Mouse (Mus musculus) hindbrain, postnatal 0 days (tissue): ENCODE measurements around the gene Itga2b. TPM values are rescaled to one million over a fixed set of nuclear protein-coding genes. Genes with fewer than 3 reads are reported as not detected.

Source experiments
- ATAC-seq: fragments of 200-750 bp; cut with Nextera tagmentation; 2 replicates; pipeline ENCODE4 v1.8.0; 2017; ENCODE audit warnings: mild to moderate bottlenecking, moderate TSS enrichment, moderate library complexity
- DNase-seq: peaks from one replicate; pipeline ENCODE4 v3.0.0-alpha.2; 2015; ENCODE audit warnings: low spot score
- H3K27ac ChIP-seq: fragments of 300-500 bp; sonication (generic); 2 replicates; pipeline ENCODE4 v1.5.1; 2014; ENCODE audit warnings: mild to moderate bottlenecking
- H3K27me3 ChIP-seq: fragments of 300-500 bp; sonication (generic); 2 replicates; pipeline ENCODE4 v1.6.1; 2014; ENCODE audit warnings: low read length, mixed read lengths; ENCODE audit not compliant: insufficient read depth
- H3K36me3 ChIP-seq: fragments of 300-500 bp; sonication (generic); 2 replicates; pipeline ENCODE4 v1.6.1; 2014; ENCODE audit warnings: low read length, mixed read lengths; ENCODE audit not compliant: insufficient read depth
- H3K4me1 ChIP-seq: fragments of 300-500 bp; sonication (generic); 2 replicates; pipeline ENCODE4 v1.6.1; 2014; ENCODE audit warnings: antibody characterized with exemption, low read length, mixed read lengths; ENCODE audit not compliant: insufficient read depth
- H3K4me2 ChIP-seq: fragments of 300-500 bp; sonication (generic); 2 replicates; pipeline ENCODE4 v1.6.1; 2014; ENCODE audit warnings: low read depth, mild to moderate bottlenecking, low read length, moderate library complexity, mixed read lengths
- H3K4me3 ChIP-seq: fragments of 300-500 bp; sonication (generic); 2 replicates; pipeline ENCODE4 v1.5.1; 2014; ENCODE audit warnings: low read length
- H3K9ac ChIP-seq: fragments of 300-500 bp; sonication (generic); replicated peaks from 2 replicates; pipeline ENCODE4 v1.6.1; 2014; ENCODE audit warnings: mild to moderate bottlenecking, low read length, moderate library complexity, mixed read lengths
- H3K9me3 ChIP-seq: fragments of 300-500 bp; sonication (generic); 2 replicates; pipeline ENCODE4 v1.6.1; 2016; ENCODE audit warnings: low read length, mixed read lengths
- CTCF ChIP-seq: IDR thresholded peaks from 2 replicates; pipeline ENCODE4 v1.5.1; 2016; ENCODE audit warnings: antibody characterized with exemption, control low read depth, low read depth
- WGBS: fragments of 180-500 bp; shearing (Covaris S2); extraction: QIAGEN DNeasy Blood & Tissue Kit; methylation state at CpG from one replicate; pipeline ENCODE4 v1.1.7; 2014; 5-methylcytosine and 5-hydroxymethylcytosine counted together
- polyA plus RNA-seq: library from polyadenylated mRNA; unstranded; fragments of >200 nt; fragmentation: Nextera tagmentation; extraction: Ambion mirVana; gene quantifications from 2 replicates; pipeline ENCODE4 v1.2.1, GENCODE M21; 2015
- total RNA-seq: library from RNA; depleted of rRNA; stranded (reverse); fragments of >200 nt; gene quantifications from 2 replicates; pipeline ENCODE4 v1.2.3, GENCODE M21; 2014

Gene Itga2b
- total and polyA plus RNA-seq, 2 experiments from 2014 or later = 3.5 to 13.7 TPM

DNA sequence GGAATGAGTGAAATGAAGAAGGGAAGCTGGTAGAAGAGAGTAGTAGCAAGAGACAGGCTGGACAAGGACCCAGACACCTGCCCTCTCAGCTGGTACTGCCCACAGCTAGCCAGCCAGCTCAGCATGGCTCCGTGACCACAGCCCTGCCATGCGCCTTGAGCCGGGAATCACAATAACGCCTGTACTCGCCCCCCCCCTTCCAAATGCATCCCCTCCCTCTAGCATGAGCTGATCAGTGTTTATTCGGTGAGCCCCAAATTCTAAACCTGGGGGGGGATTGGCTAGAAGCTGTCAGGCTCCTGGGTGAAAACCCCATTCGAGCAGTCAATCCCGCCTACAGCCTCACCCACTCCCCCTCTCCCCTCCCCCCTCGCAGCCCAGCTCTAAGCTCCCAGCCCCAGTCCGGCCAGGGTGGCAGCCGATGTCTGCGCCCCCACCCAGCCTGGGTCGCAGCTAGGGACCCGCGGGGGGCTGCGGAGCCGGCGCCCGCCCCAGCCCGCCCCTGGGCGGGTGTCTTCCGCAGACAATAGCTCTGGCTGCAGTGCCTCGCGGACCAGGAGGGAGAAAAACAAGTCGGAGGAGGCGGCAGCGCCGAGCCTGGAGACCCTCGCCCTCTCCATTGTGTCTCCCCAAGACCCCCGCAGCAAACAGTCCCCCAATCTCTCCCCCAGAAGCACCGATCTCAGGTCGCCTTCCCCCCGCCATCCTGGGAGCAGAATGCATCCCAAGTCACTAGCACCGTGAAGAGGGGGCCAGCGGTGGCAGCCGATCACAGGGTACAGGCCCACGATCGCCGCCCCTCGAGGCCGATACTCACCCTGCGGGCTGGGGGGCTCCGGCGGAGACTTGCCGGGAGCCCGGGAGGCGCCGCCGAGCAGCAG is 23.1 kb downstream of the Itga2b start:
- 2% methylated on average over 43 of the region's 49 CpGs for WGBS
- peaks cover 12% of the 10 kb centered on the region; the same call in 1 of the 2 replicates for H3K36me3 ChIP-seq
- TF ChIP-seq CTCF = no peak
- ATAC-seq (peak; percentile 59), DNase-seq (peak; percentile 66)
- H3K27ac ChIP-seq = peak overlapping the region; percentile 96
- no peaks in the 10 kb centered on the region for H3K9me3 ChIP-seq
- no peaks in the 10 kb centered on the region for H3K27me3 ChIP-seq
- H3K4me3 ChIP-seq = peak overlapping the region; percentile 95
- peaks cover 21% of the 10 kb centered on the region; the same call in 1 of the 2 replicates for H3K4me1 ChIP-seq
- peak overlapping the region; percentile 80 for H3K4me2 ChIP-seq
- peak overlapping the region; percentile 99 for H3K9ac ChIP-seq

DNA sequence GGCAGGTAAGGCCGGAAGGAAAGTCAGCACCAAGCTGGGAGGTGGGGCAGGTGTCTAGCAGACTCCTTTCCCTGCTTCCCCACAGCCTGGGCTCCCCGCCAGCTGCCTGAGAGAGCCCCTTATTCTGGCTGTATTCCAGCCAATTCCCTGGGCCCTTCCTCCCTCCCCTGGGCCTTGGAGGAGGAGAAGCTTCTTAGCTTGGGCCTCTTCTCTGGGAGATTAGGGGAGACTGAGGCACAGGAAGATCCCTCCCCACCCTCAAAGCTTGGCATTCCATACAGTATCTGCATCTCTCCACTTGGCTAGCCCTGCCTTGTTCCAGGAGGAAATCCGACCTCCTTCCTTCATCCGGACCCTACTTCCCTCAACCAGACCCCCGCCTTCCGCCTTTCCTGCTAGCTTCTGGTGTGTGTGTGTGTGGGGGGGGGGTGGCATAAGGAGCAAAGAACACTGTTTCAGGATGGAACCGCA is 24.0 kb downstream of the Itga2b start:
- peaks cover 21% of the 10 kb centered on the region; the same call in 1 of the 2 replicates for H3K4me1 ChIP-seq
- peak overlapping the region; percentile 96 for H3K27ac ChIP-seq
- H3K4me2 ChIP-seq = peak overlapping the region; percentile 80
- TF ChIP-seq CTCF = no peak
- peak overlapping the region; percentile 99 for H3K9ac ChIP-seq
- peaks cover 15% of the 10 kb centered on the region; the same call in 1 of the 2 replicates for H3K36me3 ChIP-seq
- DNase-seq (peak; percentile 79), ATAC-seq (no peak)
- H3K4me3 ChIP-seq = peak overlapping the region; percentile 95
- no peaks in the 10 kb centered on the region for H3K9me3 ChIP-seq
- no peaks in the 10 kb centered on the region for H3K27me3 ChIP-seq
- 7% methylated on average over 7 of the region's 7 CpGs for WGBS

DNA sequence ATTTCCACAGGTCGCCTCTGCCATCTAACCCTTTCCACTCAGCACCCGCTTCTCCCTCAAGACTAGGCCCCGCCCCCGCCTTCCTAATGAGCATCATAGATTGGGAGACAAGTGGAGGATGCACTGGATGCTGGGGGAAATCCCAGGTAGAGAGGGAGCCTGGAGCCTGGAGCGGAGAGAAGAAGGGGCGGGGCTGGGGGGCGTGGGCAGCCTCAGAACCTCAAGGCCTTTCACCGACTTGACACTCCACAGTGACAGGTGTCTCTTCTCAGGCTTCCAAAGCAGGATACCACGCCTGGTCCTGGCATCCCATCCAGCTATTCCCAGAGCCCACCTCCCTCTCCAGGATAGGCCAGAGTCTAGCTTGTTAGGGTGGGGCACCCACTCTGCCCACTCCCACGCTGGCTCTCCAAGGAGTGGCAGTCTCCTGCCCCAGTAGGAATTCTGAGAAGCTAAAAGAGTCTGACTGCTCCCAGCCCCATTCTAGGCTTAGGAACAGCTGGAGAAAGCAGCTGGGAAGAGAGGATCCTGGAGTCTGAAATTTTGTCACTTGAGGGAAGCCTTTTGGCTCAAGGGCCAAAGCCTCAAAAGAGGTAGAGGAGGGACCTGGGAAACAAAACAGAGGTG is 24.5 kb downstream of the Itga2b start:
- Histone ChIP-seq H3K36me3 (peaks cover 17% of the 10 kb centered on the region; the same call in 1 of the 2 replicates), H3K4me3 (peak overlapping the region; percentile 95), H3K27me3 (no peaks in the 10 kb centered on the region), H3K27ac (peak overlapping the region; percentile 96), H3K4me1 (peaks cover 21% of the 10 kb centered on the region; the same call in 1 of the 2 replicates), H3K9me3 (no peaks in the 10 kb centered on the region), H3K9ac (peak overlapping the region; percentile 99), H3K4me2 (peak overlapping the region; percentile 80)
- WGBS = 12% methylated on average over 10 of the region's 10 CpGs
- no peak for TF ChIP-seq CTCF
- DNase-seq (peak; percentile 42), ATAC-seq (no peak)

DNA sequence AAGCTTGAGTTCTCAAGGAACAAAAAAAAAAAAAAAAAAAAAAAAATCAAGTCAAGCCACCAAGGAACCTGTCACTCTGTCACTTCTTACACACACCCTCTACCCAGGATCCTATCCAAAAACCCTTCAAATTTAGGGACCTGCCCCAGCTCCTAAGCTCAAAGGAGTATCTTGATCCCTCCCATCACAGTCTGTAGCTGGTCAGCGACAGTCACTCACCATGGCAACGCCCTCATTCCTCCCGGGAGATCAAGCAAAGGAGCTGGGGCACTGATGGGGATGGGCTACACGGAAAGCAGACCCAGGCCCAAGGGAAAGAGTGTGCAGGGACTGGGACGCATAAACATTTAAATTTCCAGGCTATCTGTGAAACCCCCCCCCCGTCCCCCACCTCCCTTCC is 25.1 kb downstream of the Itga2b start:
- Histone ChIP-seq H3K27ac (peak overlapping the region; percentile 96; the same call in 1 of the 2 replicates), H3K36me3 (peaks cover 23% of the 10 kb centered on the region; the same call in 1 of the 2 replicates), H3K4me3 (peak overlapping the region; percentile 95), H3K9ac (peak overlapping the region; percentile 99), H3K27me3 (no peaks in the 10 kb centered on the region), H3K4me1 (peaks cover 21% of the 10 kb centered on the region; the same call in 1 of the 2 replicates), H3K9me3 (no peaks in the 10 kb centered on the region), H3K4me2 (peak overlapping the region; percentile 80)
- no peak for TF ChIP-seq CTCF
- 4% methylated on average over 6 of the region's 6 CpGs for WGBS
- DNase-seq (no peak), ATAC-seq (no peak)

DNA sequence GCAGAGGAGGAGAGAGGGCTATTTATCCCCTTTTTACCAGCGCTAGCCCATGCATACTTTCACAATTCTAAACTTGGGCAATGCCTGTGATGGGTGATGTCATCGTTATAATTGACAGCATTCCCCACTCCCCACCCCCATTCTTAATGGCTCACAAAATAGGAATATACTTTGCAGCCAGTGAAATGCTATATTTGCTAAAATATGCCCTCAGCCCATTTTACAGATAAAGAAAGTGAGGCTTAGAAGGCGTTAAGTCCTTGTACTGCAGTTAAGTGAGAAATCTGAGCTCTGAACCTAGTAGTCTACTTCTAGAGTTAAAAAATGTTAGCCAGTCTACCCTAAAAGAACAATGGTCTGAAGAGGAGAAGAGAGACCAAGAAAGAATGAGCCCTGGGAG is 25.6 kb downstream of the Itga2b start:
- ATAC-seq (no peak), DNase-seq (no peak)
- Histone ChIP-seq H3K9ac (no peak overlapping the region), H3K9me3 (no peaks in the 10 kb centered on the region), H3K36me3 (peaks cover 27% of the 10 kb centered on the region; the same call in 1 of the 2 replicates), H3K4me3 (no peak overlapping the region), H3K27me3 (no peaks in the 10 kb centered on the region), H3K27ac (no peak overlapping the region), H3K4me1 (peaks cover 21% of the 10 kb centered on the region; the same call in 1 of the 2 replicates), H3K4me2 (no peak overlapping the region)
- no peak for TF ChIP-seq CTCF
- 73% methylated on average over 3 of the region's 3 CpGs for WGBS

DNA sequence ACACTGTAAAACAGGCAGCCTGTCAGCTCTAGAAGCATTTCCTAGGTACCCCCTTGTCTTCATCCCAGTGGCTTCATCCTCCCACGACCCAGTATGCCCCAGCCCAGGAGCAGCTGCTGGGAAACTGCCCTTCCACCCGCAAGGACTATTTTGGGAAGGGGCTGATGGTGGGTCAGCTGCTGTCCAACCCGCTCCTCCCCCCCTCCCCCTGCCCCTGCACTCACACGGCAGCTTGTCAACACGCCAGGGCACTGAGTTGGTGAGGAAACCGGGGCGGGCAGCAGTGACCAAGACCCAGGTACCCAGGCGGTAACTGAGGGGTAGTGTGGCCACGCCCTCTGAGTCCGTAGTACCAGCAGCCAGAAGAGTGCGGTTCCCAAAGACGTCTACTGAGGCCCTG is 26.2 kb downstream of the Itga2b start:
- ATAC-seq = no peak
- no peaks in the 10 kb centered on the region for H3K9me3 ChIP-seq
- peaks cover 31% of the 10 kb centered on the region; the same call in 1 of the 2 replicates for H3K36me3 ChIP-seq
- DNase-seq = no peak
- H3K9ac ChIP-seq = no peak overlapping the region
- H3K27me3 ChIP-seq = no peaks in the 10 kb centered on the region
- 67% methylated on average over 12 of the region's 12 CpGs for WGBS
- no peak overlapping the region for H3K27ac ChIP-seq
- no peak overlapping the region for H3K4me3 ChIP-seq
- TF ChIP-seq CTCF = no peak
- H3K4me2 ChIP-seq = no peak overlapping the region
- peaks cover 21% of the 10 kb centered on the region; the same call in 1 of the 2 replicates for H3K4me1 ChIP-seq
